Mouse (Mus musculus) spleen, postnatal 10 days (tissue): Measurements from ENCODE around the gene Fam171a1.
"Not testable (repeated sequence)": the region's sequence is repeated elsewhere in the genome, so short reads cannot be mapped to it uniquely, and the experiment has no call there.

Experiments
- DNase-seq, 2 experiments: peaks; one replicate each; pipeline ENCODE4 v3.0.0; 2021 to 2022; ENCODE audit warnings: low spot score in 2 of 2

The Fam171a1 gene

GRCm38 (mm10) chr2:3113866-3114265 lies at the start of gene Fam171a1:
Fam171a1 (plus strand) TSS chr2:3114224.
- DNase-seq = no peak

GRCm38 (mm10) chr2:3069140-3069539 lies 44.9 kb upstream of the Fam171a1 start:
- no peak for DNase-seq

- DNase-seq = not testable (repeated sequence)
These were observed 25.7 kb upstream of the Fam171a1 start for GRCm38 (mm10) chr2:3088361-3088760.

DNA sequence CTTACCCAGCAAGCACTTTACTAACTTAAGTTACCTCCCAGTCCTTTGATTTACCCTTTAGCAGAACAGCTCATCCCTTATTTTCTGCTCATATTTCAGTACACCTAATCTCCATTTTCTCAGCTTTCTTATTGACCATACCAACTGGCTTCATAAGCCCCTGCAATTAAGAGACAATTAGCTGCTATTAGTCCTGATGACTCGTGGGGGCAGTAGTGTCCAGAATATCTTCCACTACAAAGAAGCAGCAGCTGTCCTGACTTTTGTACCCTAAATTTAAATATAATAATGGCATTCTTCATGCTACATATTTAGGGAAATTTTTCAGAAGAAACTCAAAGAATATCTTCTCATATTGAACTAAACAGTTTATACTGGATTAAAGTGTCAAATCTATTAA lies 24.8 kb upstream of the Fam171a1 start:
- DNase-seq = no peak

DNA sequence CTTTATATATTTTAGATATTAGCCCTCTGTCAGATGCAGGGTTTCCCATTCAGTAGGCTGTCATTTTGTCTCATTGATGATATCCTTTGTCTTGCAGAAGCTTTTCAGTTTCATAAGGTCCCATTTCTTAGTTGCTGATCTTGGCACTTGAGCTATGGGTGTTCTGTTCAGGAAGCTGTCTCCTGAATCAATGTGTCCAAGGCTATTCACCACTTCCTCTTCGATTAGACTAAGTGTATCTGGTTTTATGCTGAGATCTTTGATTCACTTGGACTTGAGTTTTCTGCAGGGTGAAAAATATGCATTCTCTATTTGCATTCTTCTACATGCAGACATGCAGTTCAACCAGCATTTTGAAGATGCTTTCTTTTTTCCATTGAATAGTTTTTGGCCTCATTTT lies 17.9 kb upstream of the Fam171a1 start:
- DNase-seq = no peak

- no peak for DNase-seq
These were observed 14.1 kb upstream of the Fam171a1 start for GRCm38 (mm10) chr2:3099971-3100370.

- DNase-seq = no peak
These were observed 12.6 kb upstream of the Fam171a1 start for GRCm38 (mm10) chr2:3101292-3101957.

- DNase-seq = no peak
These were observed 11.7 kb upstream of the Fam171a1 start for GRCm38 (mm10) chr2:3102360-3102759.

- no peak for DNase-seq
These were observed 6.6 kb upstream of the Fam171a1 start for GRCm38 (mm10) chr2:3107471-3107870.

- DNase-seq = no peak
These were observed 5.6 kb upstream of the Fam171a1 start for GRCm38 (mm10) chr2:3108431-3108830.

DNA sequence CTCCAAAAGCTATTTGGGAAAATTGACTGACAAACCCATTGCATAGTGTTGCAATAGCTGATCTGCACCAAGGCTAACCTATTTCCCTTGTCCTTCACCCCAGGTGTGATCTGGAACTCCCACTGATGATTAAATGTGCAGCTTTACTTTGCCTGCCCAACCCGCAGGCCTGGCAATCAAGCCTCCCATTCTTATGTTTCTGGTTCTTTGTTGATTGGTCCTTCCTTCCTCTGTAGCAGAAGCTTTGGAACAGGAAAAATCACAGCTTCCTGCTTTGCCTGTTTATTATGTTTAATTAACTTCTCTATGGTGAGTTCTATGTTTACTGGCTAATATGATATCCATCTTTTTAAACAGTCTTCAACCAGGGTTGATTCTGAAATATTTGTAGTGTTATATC lies 5.2 kb upstream of the Fam171a1 start:
- DNase-seq = no peak

GRCm38 (mm10) chr2:3117855-3118202 lies 3.8 kb downstream of the Fam171a1 start:
- DNase-seq = no peak

GRCm38 (mm10) chr2:3118203-3118941 lies 4.3 kb downstream of the Fam171a1 start:
- peak; percentile 13 to 66 for DNase-seq

DNA sequence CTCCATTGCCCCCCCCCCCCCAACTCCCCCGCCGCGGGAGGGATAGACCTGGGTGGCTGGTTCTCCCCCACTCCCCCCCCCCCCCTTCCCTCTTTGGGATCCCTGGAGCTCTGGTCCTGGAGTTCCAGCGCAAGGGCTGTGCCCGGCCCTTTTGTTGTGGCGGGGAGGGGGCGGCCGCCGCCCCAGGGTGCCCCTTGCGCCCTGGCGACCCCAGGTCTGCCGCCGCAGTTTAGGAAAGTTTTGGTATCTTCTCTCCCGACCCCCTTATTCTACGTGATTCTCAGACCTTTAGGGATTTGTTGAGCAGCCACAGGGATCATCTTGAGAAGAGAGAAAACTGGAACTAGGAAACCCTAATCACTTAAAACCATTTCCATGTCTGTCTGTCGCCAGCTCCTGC lies 4.9 kb downstream of the Fam171a1 start:
- no peak for DNase-seq

- DNase-seq = no peak
These were observed 5.4 kb downstream of the Fam171a1 start for GRCm38 (mm10) chr2:3119371-3119935.

DNA sequence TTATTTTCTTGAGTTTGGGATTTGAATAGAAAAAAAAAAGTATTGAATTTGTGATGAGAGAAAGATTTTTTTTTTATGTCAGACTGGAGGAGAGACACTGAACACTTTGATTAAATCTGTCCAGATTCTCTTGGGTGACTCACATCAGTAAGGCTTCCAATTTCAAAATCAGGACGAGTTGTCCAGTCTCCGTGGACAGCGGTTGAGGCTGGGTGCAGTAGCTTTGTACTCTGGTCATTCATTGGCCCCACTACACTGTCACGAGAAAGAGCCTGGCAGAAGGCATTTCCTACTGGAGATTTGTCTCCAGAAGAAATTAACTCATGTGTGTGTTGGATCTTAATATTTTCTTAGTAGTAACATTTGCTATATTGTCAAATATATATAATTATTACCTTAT lies 8.5 kb downstream of the Fam171a1 start:
- no peak for DNase-seq

GRCm38 (mm10) chr2:3127256-3127883 lies 13.3 kb downstream of the Fam171a1 start:
- no peak for DNase-seq

GRCm38 (mm10) chr2:3128344-3128871 lies 14.4 kb downstream of the Fam171a1 start:
- no peak for DNase-seq

DNA sequence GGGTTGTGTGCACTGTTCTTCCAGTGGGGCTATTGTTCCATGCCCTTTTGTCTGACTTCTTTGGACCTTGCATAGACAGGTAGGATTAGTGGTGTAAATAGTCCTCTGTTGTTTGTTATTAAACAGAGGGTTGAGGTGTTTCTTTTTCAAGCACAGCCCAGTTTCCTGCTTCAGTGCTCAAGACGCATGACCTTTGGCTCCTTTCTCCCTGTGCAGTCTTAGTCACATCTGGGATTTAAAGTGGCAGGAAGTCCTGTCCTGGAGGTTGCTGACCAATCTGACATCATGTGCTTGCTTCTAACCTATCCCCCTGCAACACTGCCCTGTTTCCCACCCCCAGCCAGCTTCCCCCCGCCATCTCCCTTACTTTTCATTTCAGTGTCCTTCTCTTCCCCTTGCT lies 14.9 kb downstream of the Fam171a1 start:
- no peak for DNase-seq

DNA sequence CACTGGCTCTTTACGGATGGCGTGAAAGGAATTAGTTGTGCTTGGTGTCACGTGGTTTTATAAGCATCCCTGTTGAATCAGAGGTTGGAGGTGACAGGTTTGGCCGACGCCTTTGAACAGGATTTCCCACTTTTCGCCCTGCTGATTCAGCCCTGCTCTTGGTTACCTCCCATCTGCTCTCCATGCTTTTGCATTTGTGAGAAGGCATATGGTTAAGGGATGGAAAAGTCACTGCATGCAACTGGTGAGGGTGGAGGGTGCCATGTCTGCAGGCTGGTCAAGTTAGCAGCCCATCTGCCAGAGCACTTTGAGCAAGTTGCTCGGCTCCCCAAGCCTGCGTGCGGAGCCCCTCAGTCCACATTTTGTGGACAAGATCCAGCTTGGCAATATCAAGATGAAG lies 18.4 kb downstream of the Fam171a1 start:
- no peak for DNase-seq

DNA sequence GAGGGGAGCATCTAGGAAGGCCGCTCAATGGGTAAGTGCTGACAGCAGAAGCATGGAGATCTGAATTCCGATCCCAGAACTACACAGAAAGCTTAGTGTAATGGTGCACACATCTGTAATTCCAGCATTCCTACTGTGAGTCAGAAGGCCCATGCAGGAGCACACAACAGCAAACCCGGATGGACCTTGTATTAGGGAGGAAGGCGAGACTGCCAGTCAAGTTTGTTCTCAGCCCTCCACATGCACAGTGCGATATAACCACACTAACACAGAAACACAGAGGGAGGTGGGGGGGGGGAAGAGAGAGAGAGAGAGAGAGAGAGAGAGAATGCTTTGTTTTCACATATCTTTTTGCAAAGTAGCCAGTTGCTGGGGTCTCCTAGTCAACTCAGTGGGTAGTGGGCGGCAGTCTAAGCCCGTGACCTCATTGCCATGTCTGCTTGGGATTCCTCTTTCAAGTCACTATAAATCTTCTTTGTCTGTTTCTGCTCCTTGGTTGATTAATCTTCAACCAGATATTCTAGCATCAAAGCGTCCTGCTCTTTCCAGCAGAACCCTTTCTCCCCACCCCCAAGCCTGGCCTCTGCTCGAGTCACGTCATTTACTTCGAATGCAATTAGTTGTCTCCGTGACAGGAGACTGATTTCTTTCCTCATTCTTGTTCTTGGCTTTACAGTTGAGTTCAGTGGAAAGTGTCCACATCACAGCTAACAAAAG lies 20.7 kb downstream of the Fam171a1 start:
- DNase-seq = no peak

- no peak for DNase-seq
These were observed 21.3 kb downstream of the Fam171a1 start for GRCm38 (mm10) chr2:3135297-3135684.
